Mouse (Mus musculus) neural tube, embryonic 14.5 days (tissue): ENCODE measurements at regions not wholly inside any gene's neighbourhood (a gene's known extent, or its start where the extent isn't known, plus 50 kb on each side); places are given as distances from the start of the nearest gene placed in this dataset.

ENCODE experiments used
- ATAC-seq: fragments of 200-750 bp; cut with Nextera tagmentation; 2 replicates; pipeline ENCODE4 v1.8.0; 2017; ENCODE audit warnings: low read depth, mild to moderate bottlenecking, moderate TSS enrichment, moderate library complexity
- H3K27ac ChIP-seq: fragments of 300-500 bp; sonication (generic); 2 replicates; pipeline ENCODE4 v1.5.1; 2014; ENCODE audit warnings: low read depth, mild to moderate bottlenecking, control low read depth, low read length, moderate library complexity, mixed read lengths
- H3K27me3 ChIP-seq: fragments of 300-500 bp; sonication (generic); 2 replicates; pipeline ENCODE4 v1.6.1; 2014; ENCODE audit warnings: low read length; ENCODE audit not compliant: control insufficient read depth, insufficient read depth
- H3K36me3 ChIP-seq: fragments of 300-500 bp; sonication (generic); 2 replicates; pipeline ENCODE4 v1.6.1; 2014; ENCODE audit warnings: low read length, mixed read lengths; ENCODE audit not compliant: control insufficient read depth, insufficient read depth
- H3K4me1 ChIP-seq: fragments of 300-500 bp; sonication (generic); 2 replicates; pipeline ENCODE4 v1.6.1; 2014; ENCODE audit warnings: low read length; ENCODE audit not compliant: control insufficient read depth, insufficient read depth
- H3K4me2 ChIP-seq: fragments of 300-500 bp; sonication (generic); 2 replicates; pipeline ENCODE4 v1.6.1; 2014; ENCODE audit warnings: mild to moderate bottlenecking, low read depth, low read length, control low read depth
- H3K4me3 ChIP-seq: fragments of 300-500 bp; sonication (generic); 2 replicates; pipeline ENCODE4 v1.5.1; 2014; ENCODE audit warnings: low read depth, low read length, control low read depth, mixed read lengths
- H3K9ac ChIP-seq: fragments of 300-500 bp; sonication (generic); replicated peaks from 2 replicates; pipeline ENCODE4 v1.6.1; 2014; ENCODE audit warnings: low read depth, mild to moderate bottlenecking, control low read depth, low read length, mixed read lengths
- H3K9me3 ChIP-seq: fragments of 300-500 bp; sonication (generic); 2 replicates; pipeline ENCODE4 v1.6.1; 2016; ENCODE audit warnings: low read length; ENCODE audit not compliant: control insufficient read depth
- whole genome bisulfite sequencing: fragments of 180-500 bp; shearing (Covaris S2); extraction: QIAGEN DNeasy Blood & Tissue Kit; methylation state at CpG from one replicate; pipeline ENCODE4 v1.1.7; 2014; 5-methylcytosine and 5-hydroxymethylcytosine counted together

DNA sequence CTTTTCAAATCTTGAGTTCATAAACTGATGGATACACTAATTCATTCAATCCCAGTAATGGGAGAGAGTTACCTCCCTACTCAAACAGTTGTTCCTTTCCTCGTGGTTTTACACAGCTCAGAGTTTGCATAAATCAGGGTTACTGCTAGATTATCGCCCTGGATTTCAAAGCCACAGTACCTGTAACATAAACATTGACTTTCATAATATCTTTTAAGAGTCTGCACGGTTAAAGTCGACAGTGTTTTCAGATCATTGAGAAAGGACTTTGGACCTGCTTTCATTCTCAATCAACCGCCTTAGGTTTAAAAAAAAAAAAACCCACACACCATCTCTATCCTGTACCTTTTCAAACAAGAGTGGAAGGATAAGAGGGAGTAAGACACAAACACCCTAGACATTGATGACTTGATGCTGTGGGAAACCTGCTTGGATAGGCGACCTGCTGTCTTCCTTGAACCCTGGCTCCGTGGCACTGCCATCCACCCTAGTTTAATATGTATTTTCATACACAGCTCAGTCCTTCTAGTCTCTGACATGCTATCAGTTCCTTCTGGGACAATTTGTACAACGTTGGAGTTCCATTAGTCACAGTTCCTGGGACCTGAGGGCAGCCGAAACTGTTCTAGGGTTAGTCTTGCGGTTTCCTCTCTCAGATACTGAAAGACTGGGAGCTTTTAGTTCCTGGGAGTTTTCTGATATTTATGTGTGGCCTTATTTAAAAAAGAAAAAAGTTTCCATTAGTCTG is 179.3 kb downstream of the Rnf152 start:
- H3K4me1 ChIP-seq: no peaks in the 10 kb centered on the region
- no peaks in the 10 kb centered on the region for H3K9me3 ChIP-seq
- WGBS: 85% methylated on average over 10 of the region's 10 CpGs

DNA sequence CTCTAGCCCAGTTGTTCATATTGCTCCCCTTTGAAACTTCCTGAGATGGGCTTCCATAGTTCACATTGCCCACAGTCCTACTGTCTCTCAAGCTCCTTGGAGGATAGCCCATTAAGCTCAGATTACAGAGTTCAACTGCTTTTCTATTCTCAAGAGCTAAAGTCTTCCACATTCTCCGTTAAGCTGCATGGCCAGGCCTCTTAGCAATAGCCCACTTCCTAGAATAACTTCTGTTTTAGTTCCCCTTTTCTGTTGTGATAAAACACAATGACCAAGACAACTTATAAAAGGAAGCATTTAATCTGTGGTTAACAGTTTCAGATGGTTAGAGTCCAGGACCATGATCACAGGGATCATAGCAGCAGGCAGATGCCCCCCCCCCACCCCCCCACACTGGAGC is 185.5 kb downstream of the Rnf152 start:
- Histone ChIP-seq H3K27me3 (no peaks in the 10 kb centered on the region), H3K27ac (no peak overlapping the region), H3K4me3 (no peak overlapping the region), H3K4me1 (no peaks in the 10 kb centered on the region), H3K36me3 (no peaks in the 10 kb centered on the region), H3K9me3 (no peaks in the 10 kb centered on the region), H3K4me2 (no peak overlapping the region), H3K9ac (no peak overlapping the region)
- WGBS: 71% methylated on average over 1 of the region's 1 CpGs
- ATAC-seq: no peak

More for the DNA sequence above, 179.3 kb downstream of the Rnf152 start:
- Histone ChIP-seq H3K4me3 (no peak overlapping the region), H3K4me2 (no peak overlapping the region), H3K9ac (no peak overlapping the region), H3K27ac (no peak overlapping the region), H3K27me3 (no peaks in the 10 kb centered on the region), H3K36me3 (no peaks in the 10 kb centered on the region)
- no peak for ATAC-seq

DNA sequence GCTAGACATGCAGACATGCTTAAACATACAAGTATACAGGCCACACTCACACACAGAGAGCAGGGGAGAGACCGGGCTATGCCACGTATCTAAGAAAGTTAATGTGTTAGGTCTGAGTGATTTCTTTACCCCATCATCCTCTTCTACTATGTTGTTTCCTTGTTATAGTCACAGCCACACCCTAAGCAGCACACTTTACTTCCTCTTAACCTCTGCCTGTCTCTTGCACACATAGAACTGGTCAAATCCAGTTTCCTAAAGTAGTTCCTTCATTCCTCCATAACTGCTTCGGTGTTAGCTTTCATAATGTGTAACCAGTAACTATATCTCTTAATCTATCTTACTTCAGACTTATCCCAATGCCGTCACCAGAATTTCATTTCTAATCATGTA is 186.4 kb downstream of the Rnf152 start:
- H3K9ac ChIP-seq: no peak overlapping the region
- H3K27ac ChIP-seq: no peak overlapping the region
- H3K36me3 ChIP-seq: no peaks in the 10 kb centered on the region
- whole genome bisulfite sequencing: 96% methylated on average over 4 of the region's 4 CpGs
- no peak overlapping the region for H3K4me2 ChIP-seq
- ATAC-seq: no peak
- H3K4me3 ChIP-seq: no peak overlapping the region
- H3K27me3 ChIP-seq: no peaks in the 10 kb centered on the region
- no peaks in the 10 kb centered on the region for H3K4me1 ChIP-seq
- H3K9me3 ChIP-seq: no peaks in the 10 kb centered on the region

DNA sequence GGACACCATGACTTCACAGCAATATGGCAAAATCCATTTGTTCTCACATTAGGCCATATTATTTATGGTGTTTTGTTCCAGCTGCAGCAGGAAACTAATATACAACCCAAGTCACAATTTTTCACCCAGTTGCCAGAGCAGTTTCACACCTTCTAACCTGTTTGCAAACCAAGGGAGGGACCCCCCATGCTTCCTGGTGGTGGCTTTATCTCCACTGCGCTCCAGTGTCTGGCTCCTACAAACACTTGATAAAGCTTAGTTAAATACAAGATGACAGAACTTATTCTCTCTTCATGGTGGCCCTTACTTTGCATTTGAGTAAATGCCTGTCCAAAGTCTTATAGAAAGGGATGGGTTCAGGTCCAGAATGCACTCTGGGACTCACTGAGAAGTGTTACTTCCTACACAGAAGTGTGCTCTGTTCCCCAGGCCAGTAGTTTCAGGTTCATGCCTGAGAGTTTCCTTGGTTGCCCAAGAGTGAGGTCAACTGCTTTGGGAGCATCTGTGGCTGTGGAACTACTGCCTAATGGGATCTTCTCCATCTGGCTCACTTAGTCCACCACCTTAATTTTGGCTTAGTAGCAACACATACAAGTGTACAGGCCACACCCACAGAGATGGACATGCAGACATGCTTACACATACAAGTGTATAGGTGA is 186.9 kb downstream of the Rnf152 start:
- no peaks in the 10 kb centered on the region for H3K27me3 ChIP-seq
- no peaks in the 10 kb centered on the region for H3K4me1 ChIP-seq
- H3K4me2 ChIP-seq: no peak overlapping the region
- H3K27ac ChIP-seq: no peak overlapping the region
- H3K9ac ChIP-seq: no peak overlapping the region
- WGBS: 71% methylated on average over 1 of the region's 1 CpGs
- no peak for ATAC-seq
- no peak overlapping the region for H3K4me3 ChIP-seq
- no peaks in the 10 kb centered on the region for H3K9me3 ChIP-seq
- no peaks in the 10 kb centered on the region for H3K36me3 ChIP-seq

DNA sequence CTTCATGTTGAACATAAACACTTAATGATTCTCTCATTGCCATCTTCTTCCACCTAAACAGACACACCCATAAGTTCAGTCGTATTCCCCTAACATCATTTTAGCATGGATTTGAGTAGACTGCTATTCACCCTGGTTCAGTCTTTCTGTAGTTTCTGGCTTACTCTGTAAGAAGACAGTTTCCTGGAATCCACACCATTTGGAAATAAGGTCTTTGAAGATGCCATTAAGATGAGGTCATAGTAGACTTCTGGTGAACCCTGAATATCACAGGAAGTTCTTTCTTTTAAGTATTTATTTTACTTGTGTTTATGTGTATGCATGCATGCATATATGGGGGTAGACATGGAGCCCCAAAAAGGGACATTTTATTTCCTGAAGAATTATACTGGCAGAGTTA is 187.7 kb downstream of the Rnf152 start:
- WGBS: 88% methylated on average over 1 of the region's 1 CpGs
- Histone ChIP-seq H3K4me1 (no peaks in the 10 kb centered on the region), H3K36me3 (no peaks in the 10 kb centered on the region), H3K4me3 (no peak overlapping the region), H3K9ac (no peak overlapping the region), H3K27ac (no peak overlapping the region), H3K27me3 (no peaks in the 10 kb centered on the region), H3K9me3 (no peaks in the 10 kb centered on the region), H3K4me2 (no peak overlapping the region)
- no peak for ATAC-seq

DNA sequence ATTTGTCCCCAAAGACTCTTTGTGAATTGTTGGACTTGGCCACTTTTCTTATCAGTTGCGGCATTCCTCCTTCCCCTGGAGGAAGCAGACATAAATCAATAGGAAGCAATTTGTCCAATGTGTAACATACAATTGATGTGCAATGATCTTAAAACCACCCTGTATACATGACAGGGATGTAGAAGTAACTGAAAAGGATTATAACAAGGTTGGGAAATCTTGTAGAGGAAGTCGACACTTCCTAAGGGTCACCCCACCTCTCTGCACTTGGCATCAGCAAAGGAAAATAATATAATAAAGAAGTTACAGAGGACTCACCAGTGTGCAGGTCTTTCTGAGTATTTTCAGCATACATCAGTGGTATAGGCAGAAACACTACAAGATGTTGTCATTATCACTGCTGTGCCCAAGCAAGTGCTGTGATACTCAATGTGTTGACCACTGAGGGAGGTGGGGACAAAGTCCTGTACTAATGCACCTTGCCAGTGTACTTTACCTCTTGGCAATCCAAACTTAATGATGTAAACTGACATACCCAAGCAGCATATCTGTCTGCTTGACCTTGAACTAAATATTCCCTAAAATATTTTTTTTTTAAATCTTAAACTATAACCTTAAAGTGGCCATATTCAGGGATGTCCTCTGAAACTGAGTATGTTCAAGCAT is 198.9 kb downstream of the Rnf152 start:
- no peaks in the 10 kb centered on the region for H3K4me1 ChIP-seq
- ATAC-seq: no peak
- no peak overlapping the region for H3K4me3 ChIP-seq
- no peak overlapping the region for H3K9ac ChIP-seq
- WGBS: 71% methylated on average over 2 of the region's 2 CpGs
- no peak overlapping the region for H3K4me2 ChIP-seq
- H3K36me3 ChIP-seq: no peaks in the 10 kb centered on the region
- no peaks in the 10 kb centered on the region for H3K27me3 ChIP-seq
- H3K27ac ChIP-seq: no peak overlapping the region
- no peaks in the 10 kb centered on the region for H3K9me3 ChIP-seq

DNA sequence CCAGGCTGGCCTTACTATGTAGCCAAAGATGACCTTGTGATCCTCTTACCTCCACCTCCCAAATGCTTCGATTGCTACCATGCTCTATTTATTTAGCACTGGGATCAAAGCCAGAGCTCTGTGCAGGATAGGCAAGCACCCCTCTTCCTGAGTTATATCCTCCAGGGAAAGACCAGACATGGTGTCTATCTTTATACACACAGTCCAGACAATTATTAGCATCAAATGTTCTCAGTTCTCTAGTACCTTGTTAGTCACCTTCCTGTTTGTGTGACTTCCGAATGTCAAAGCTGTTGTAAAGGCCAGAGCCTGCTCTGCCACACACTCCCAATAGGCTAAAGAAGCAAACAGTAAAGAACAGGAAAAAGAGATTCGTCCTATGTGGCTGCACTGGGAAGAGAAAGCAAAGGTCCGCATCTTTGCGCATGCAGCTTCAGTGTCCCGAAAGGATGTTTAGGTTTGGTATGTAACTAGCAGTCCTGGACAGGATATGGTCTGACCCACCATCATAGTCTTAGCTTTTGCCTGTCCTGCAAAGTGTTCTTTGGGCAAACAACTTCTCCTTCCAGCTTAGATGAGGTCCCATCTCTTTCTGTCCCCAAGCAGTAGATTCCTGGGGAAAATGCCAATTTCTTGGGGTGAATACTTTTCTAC is 204.2 kb downstream of the Rnf152 start:
- Histone ChIP-seq H3K4me3 (no peak overlapping the region), H3K36me3 (no peaks in the 10 kb centered on the region), H3K4me1 (no peaks in the 10 kb centered on the region), H3K27ac (no peak overlapping the region), H3K27me3 (no peaks in the 10 kb centered on the region), H3K9ac (no peak overlapping the region), H3K4me2 (no peak overlapping the region), H3K9me3 (no peaks in the 10 kb centered on the region)
- 88% methylated on average over 6 of the region's 6 CpGs for WGBS
- no peak for ATAC-seq

DNA sequence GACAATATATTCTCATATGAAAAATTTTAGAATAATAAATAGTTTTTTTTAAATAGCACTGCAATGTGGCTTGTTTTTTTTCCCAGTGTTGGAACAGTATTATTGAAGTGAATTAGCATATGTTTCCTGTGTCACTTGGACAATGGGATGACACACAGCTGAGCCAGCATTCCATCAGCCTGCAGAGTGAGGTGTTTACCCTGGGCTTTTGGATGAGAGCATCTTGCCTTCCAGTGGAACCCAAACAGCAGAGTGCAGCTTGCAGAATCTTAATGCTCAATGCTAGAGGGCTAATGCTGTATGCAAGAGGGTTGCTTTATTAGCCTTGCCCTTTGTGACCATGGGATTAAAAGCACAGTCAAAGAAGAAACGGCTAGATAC is 205.1 kb downstream of the Rnf152 start:
- Histone ChIP-seq H3K4me1 (no peaks in the 10 kb centered on the region), H3K27ac (no peak overlapping the region), H3K36me3 (no peaks in the 10 kb centered on the region), H3K4me3 (no peak overlapping the region), H3K9ac (no peak overlapping the region), H3K27me3 (no peaks in the 10 kb centered on the region), H3K4me2 (no peak overlapping the region), H3K9me3 (no peaks in the 10 kb centered on the region)
- ATAC-seq: no peak
- WGBS: 44% methylated on average over 1 of the region's 1 CpGs
